Mouse (Mus musculus) C2C12 (cell line): ENCODE results near the gene Dst. TPM values are rescaled to one million over a fixed set of nuclear protein-coding genes. Genes with fewer than 3 reads are reported as not detected.

ENCODE experiments used
- H3K27me3 ChIP-seq: one replicate; pipeline ENCODE4 v1.6.1; 2011; ENCODE audit not compliant: control insufficient read depth, insufficient read depth, insufficient read length
- H3K36me3 ChIP-seq: one replicate; pipeline ENCODE4 v1.6.1; 2011; ENCODE audit not compliant: control insufficient read depth, insufficient read depth
- H3K4me3 ChIP-seq: one replicate; pipeline ENCODE4 v1.5.1; 2011; ENCODE audit warnings: mild to moderate bottlenecking, control low read depth; ENCODE audit not compliant: poor library complexity, insufficient read depth, severe bottlenecking
- H3K79me2 ChIP-seq: one replicate; pipeline ENCODE4 v1.6.1; 2011; ENCODE audit not compliant: control insufficient read depth, insufficient read depth
- H3K79me3 ChIP-seq: one replicate; pipeline ENCODE4 v1.6.1; 2011; ENCODE audit warnings: low read depth, control low read depth
- H3ac ChIP-seq: one replicate; pipeline ENCODE3; 2011; ENCODE audit warnings: low read depth; ENCODE audit not compliant: control insufficient read depth, insufficient read length
- CEBPB ChIP-seq: IDR thresholded peaks from one replicate; pipeline ENCODE4 v1.6.1; 2011; ENCODE audit warnings: low read depth, mild to moderate bottlenecking, control low read depth, moderate library complexity
- CTCF ChIP-seq: IDR thresholded peaks from one replicate; pipeline ENCODE4 v1.5.1; 2011; ENCODE audit not compliant: control insufficient read depth, insufficient read depth, insufficient read length
- FOSL1 ChIP-seq: IDR thresholded peaks from one replicate; pipeline ENCODE4 v1.8.0; 2011; ENCODE audit warnings: mild to moderate bottlenecking, low read length; ENCODE audit not compliant: poor library complexity, insufficient read depth, severe bottlenecking
- MAX ChIP-seq: IDR thresholded peaks from one replicate; pipeline ENCODE4 v1.6.1; 2011; ENCODE audit warnings: mild to moderate bottlenecking, control low read depth
- MYOD1 ChIP-seq: IDR thresholded peaks from one replicate; pipeline ENCODE4 v1.6.1; 2011; ENCODE audit warnings: low read depth; ENCODE audit not compliant: control insufficient read depth, insufficient read length
- MYOG ChIP-seq: IDR thresholded peaks from one replicate; pipeline ENCODE4 v1.6.1; 2011; ENCODE audit not compliant: control insufficient read depth, insufficient read length; ENCODE audit errors: extremely low read depth
- USF1 ChIP-seq: IDR thresholded peaks from one replicate; pipeline ENCODE4 v1.6.1; 2011; ENCODE audit warnings: low read depth, mild to moderate bottlenecking, control low read depth, moderate library complexity
- polyA plus RNA-seq: library from polyadenylated mRNA; unstranded; fragments of >200 nt; fragmentation: generic; extraction: Trizol; gene quantifications from one replicate; pipeline ENCODE4 v1.2.1, GENCODE M21; 2012; ENCODE audit warnings: missing spikeins

Dst gene
- polyA plus RNA-seq, 1 experiment, result 26.5 TPM

- H3K4me3 ChIP-seq, result no peak overlapping the region
- no peak for TF ChIP-seq FOSL1
- TF ChIP-seq CTCF, result no peak
- TF ChIP-seq USF1, result no peak
- no peak for TF ChIP-seq MAX
- no peak for TF ChIP-seq MYOG
- no peak for TF ChIP-seq CEBPB
- no peak for TF ChIP-seq MYOD1
- peaks cover 33% of the 10 kb centered on the region for H3K79me3 ChIP-seq
- H3K36me3 ChIP-seq, result peaks cover 39% of the 10 kb centered on the region
- H3ac ChIP-seq, result no peak overlapping the region
- peaks cover 88% of the 10 kb centered on the region for H3K79me2 ChIP-seq
- no peaks in the 10 kb centered on the region for H3K27me3 ChIP-seq
Measured at GRCm38 (mm10) chr1:34237211-34237610, 329.2 kb downstream of the Dst start.

GRCm38 (mm10) chr1:34237689-34238091 is 329.7 kb downstream of the Dst start:
- peaks cover 83% of the 10 kb centered on the region for H3K79me2 ChIP-seq
- no peak overlapping the region for H3K4me3 ChIP-seq
- peaks cover 32% of the 10 kb centered on the region for H3K79me3 ChIP-seq
- H3K36me3 ChIP-seq, result peaks cover 39% of the 10 kb centered on the region
- no peaks in the 10 kb centered on the region for H3K27me3 ChIP-seq
- TF ChIP-seq CEBPB (no peak), MAX (no peak), MYOD1 (no peak), FOSL1 (no peak), MYOG (no peak), CTCF (no peak), USF1 (no peak)
- H3ac ChIP-seq, result no peak overlapping the region

GRCm38 (mm10) chr1:34238231-34238630 is 330.2 kb downstream of the Dst start:
- Histone ChIP-seq H3K4me3 (no peak overlapping the region), H3K79me3 (peaks cover 30% of the 10 kb centered on the region), H3ac (no peak overlapping the region), H3K27me3 (no peaks in the 10 kb centered on the region), H3K79me2 (peaks cover 78% of the 10 kb centered on the region), H3K36me3 (peaks cover 40% of the 10 kb centered on the region)
- TF ChIP-seq MAX, result no peak
- TF ChIP-seq MYOG, result no peak
- TF ChIP-seq USF1, result no peak
- TF ChIP-seq CEBPB, result no peak
- TF ChIP-seq CTCF, result no peak
- TF ChIP-seq FOSL1, result no peak
- no peak for TF ChIP-seq MYOD1

GRCm38 (mm10) chr1:34244678-34245077 is 336.7 kb downstream of the Dst start:
- Histone ChIP-seq H3K79me3 (peaks cover 6% of the 10 kb centered on the region), H3K27me3 (no peaks in the 10 kb centered on the region), H3K36me3 (peaks cover 70% of the 10 kb centered on the region), H3K79me2 (peaks cover 14% of the 10 kb centered on the region), H3K4me3 (no peak overlapping the region), H3ac (no peak overlapping the region)
- TF ChIP-seq CEBPB (no peak), MYOD1 (no peak), MYOG (no peak), CTCF (no peak), MAX (no peak), FOSL1 (no peak), USF1 (no peak)

GRCm38 (mm10) chr1:34245951-34246641 is 338.1 kb downstream of the Dst start:
- no peak overlapping the region for H3K4me3 ChIP-seq
- peaks cover 82% of the 10 kb centered on the region for H3K36me3 ChIP-seq
- H3K27me3 ChIP-seq, result no peaks in the 10 kb centered on the region
- H3K79me3 ChIP-seq, result peaks cover under 1% of the 10 kb centered on the region
- H3K79me2 ChIP-seq, result peaks cover 7% of the 10 kb centered on the region
- no peak overlapping the region for H3ac ChIP-seq
- TF ChIP-seq CEBPB, result no peak
- TF ChIP-seq FOSL1, result no peak
- no peak for TF ChIP-seq USF1
- no peak for TF ChIP-seq MYOG
- no peak for TF ChIP-seq MAX
- no peak for TF ChIP-seq CTCF
- no peak for TF ChIP-seq MYOD1

- no peak for TF ChIP-seq MYOG
- TF ChIP-seq CTCF, result no peak
- TF ChIP-seq FOSL1, result no peak
- no peak for TF ChIP-seq MYOD1
- no peak for TF ChIP-seq MAX
- TF ChIP-seq CEBPB, result no peak
- TF ChIP-seq USF1, result no peak
- Histone ChIP-seq H3K79me3 (no peaks in the 10 kb centered on the region), H3K36me3 (peaks cover 82% of the 10 kb centered on the region)
Measured at GRCm38 (mm10) chr1:34246642-34246987, 338.6 kb downstream of the Dst start.

More at GRCm38 (mm10) chr1:34246642-34246987, 338.6 kb downstream of the Dst start:
- Histone ChIP-seq H3K4me3 (no peak overlapping the region), H3K79me2 (peaks cover 4% of the 10 kb centered on the region), H3ac (no peak overlapping the region), H3K27me3 (no peaks in the 10 kb centered on the region)
